Mouse (Mus musculus) E14TG2a.4 (cell line): Measurements from ENCODE around the gene Adam19.

Experiments
- CTCF ChIP-seq: conservative IDR thresholded peaks from 2 replicates; pipeline ENCODE4 v1.5.1; 2014; ENCODE audit warnings: low read length
- NANOG ChIP-seq: IDR thresholded peaks from 2 replicates; pipeline ENCODE4 v1.6.1; 2014; ENCODE audit warnings: borderline replicate concordance, low read length, mixed read lengths
- POU5F1 ChIP-seq: IDR thresholded peaks from 2 replicates; pipeline ENCODE4 v1.6.1; 2014; ENCODE audit warnings: low read length, borderline replicate concordance

- no peak for TF ChIP-seq CTCF
- TF ChIP-seq NANOG = no peak
- no peak for TF ChIP-seq POU5F1
These were observed 26.3 kb upstream of the Adam19 start for GRCm38 (mm10) chr11:46029485-46029884.
